8 mouse cellular contexts compared by ENCODE assay signal in genomic region chr4:59360704-59361103, GRCm38 (mm10).
A peak's percentile ranks its signal among the peaks of the same experiment; 100 is the strongest.
DNase-seq lines count a peak whose midpoint lies in the region; ATAC-seq and TF ChIP-seq lines count a peak whose summit lies in the region.

No protein-coding gene starts in this region.

- 5% methylated on average over 15 of the region's 15 CpGs for WGBS in forebrain, embryonic 10.5 days
- 3% methylated on average over 15 of the region's 15 CpGs for whole genome bisulfite sequencing in forebrain, embryonic 15.5 days
- 2% methylated on average over 15 of the region's 15 CpGs for WGBS in cerebellum, adult 2 months
- whole genome bisulfite sequencing in limb, embryonic 12.5 days = 4% methylated on average over 15 of the region's 15 CpGs
- 2% methylated on average over 15 of the region's 15 CpGs for WGBS in midbrain, embryonic 16.5 days
- WGBS in spleen, adult 2 months = 7% methylated on average over 15 of the region's 15 CpGs

- TF ChIP-seq POLR2A in cerebellum, adult 2 months (IDR thresholded peaks at IDR 0.05; ENCODE audit: borderline replicate concordance, insufficient read depth, low read length) = no peak
- no peak for TF ChIP-seq POLR2A in spleen, adult 2 months (IDR thresholded peaks at IDR 0.05; ENCODE audit: low read depth, low read length)

- H3K4me2 ChIP-seq in forebrain, embryonic 15.5 days (replicated peaks) = no peak overlapping the region
- H3K4me2 ChIP-seq in limb, embryonic 12.5 days = peak overlapping the region; percentile 26; the same call in 1 of the 2 replicates
- H3K4me2 ChIP-seq in midbrain, embryonic 16.5 days (ENCODE audit: low read length) = 0 out of 2 replicates have a peak overlapping the region, but pooled peaks have one; percentile 19

- H3K9ac ChIP-seq in forebrain, embryonic 15.5 days (replicated peaks) = no peak overlapping the region
- no peak overlapping the region for H3K9ac ChIP-seq in limb, embryonic 12.5 days (replicated peaks)
- H3K9ac ChIP-seq in midbrain, embryonic 16.5 days (ENCODE audit: low read depth, low read length) = no peak overlapping the region

- peaks cover 12% of the 10 kb centered on the region; the same call in 1 of the 2 replicates for H3K4me1 ChIP-seq in forebrain, embryonic 10.5 days
- 0 out of 2 replicates have a peak, but pooled peaks cover 4% of the 10 kb centered on the region for H3K4me1 ChIP-seq in forebrain, embryonic 15.5 days
- no peaks in the 10 kb centered on the region for H3K4me1 ChIP-seq in cerebellum, adult 2 months (ENCODE audit: control insufficient read depth, insufficient read depth, low read length)
- peaks cover 13% of the 10 kb centered on the region for H3K4me1 ChIP-seq in limb, embryonic 12.5 days (replicated peaks)
- H3K4me1 ChIP-seq in midbrain, embryonic 16.5 days (ENCODE audit: control insufficient read depth, insufficient read depth, low read length) = no peaks in the 10 kb centered on the region
- no peaks in the 10 kb centered on the region for H3K4me1 ChIP-seq in spleen, adult 2 months (ENCODE audit: control insufficient read depth, insufficient read depth, insufficient read length)

- no peaks in the 10 kb centered on the region for H3K36me3 ChIP-seq in forebrain, embryonic 10.5 days (replicated peaks)
- no peaks in the 10 kb centered on the region for H3K36me3 ChIP-seq in forebrain, embryonic 15.5 days
- no peaks in the 10 kb centered on the region for H3K36me3 ChIP-seq in limb, embryonic 12.5 days
- no peaks in the 10 kb centered on the region for H3K36me3 ChIP-seq in midbrain, embryonic 16.5 days (ENCODE audit: control insufficient read depth, insufficient read depth, low read length)
- H3K36me3 ChIP-seq in spleen, adult 2 months (ENCODE audit: control insufficient read depth, insufficient read depth, low read length) = 0 out of 2 replicates have a peak, but pooled peaks cover 1% of the 10 kb centered on the region

- H3K4me3 ChIP-seq in forebrain, embryonic 10.5 days = no peak overlapping the region
- H3K4me3 ChIP-seq in forebrain, embryonic 15.5 days = no peak overlapping the region
- no peak overlapping the region for H3K4me3 ChIP-seq in cerebellum, adult 2 months (replicated peaks; ENCODE audit: insufficient read depth, low read depth, low read length)
- H3K4me3 ChIP-seq in limb, embryonic 12.5 days (replicated peaks) = 0 out of 2 replicates have a peak overlapping the region, but pooled peaks have one; percentile 13
- H3K4me3 ChIP-seq in midbrain, embryonic 16.5 days (ENCODE audit: low read depth, low read length) = no peak overlapping the region
- no peak overlapping the region for H3K4me3 ChIP-seq in spleen, adult 2 months (ENCODE audit: extremely low read depth, insufficient read depth, insufficient read length)

- H3K9me3 ChIP-seq in forebrain, embryonic 10.5 days = no peaks in the 10 kb centered on the region
- H3K9me3 ChIP-seq in forebrain, embryonic 15.5 days = no peaks in the 10 kb centered on the region
- H3K9me3 ChIP-seq in limb, embryonic 12.5 days = no peaks in the 10 kb centered on the region
- no peaks in the 10 kb centered on the region for H3K9me3 ChIP-seq in midbrain, embryonic 16.5 days (replicated peaks; ENCODE audit: control insufficient read depth, low read length, poor library complexity, severe bottlenecking)

- H3K27ac ChIP-seq in forebrain, embryonic 10.5 days = no peak overlapping the region
- H3K27ac ChIP-seq in forebrain, embryonic 15.5 days (replicated peaks) = no peak overlapping the region
- H3K27ac ChIP-seq in cerebellum, adult 2 months (ENCODE audit: insufficient read depth, low read length) = no peak overlapping the region
- H3K27ac ChIP-seq in limb, embryonic 12.5 days = no peak overlapping the region
- no peak overlapping the region for H3K27ac ChIP-seq in midbrain, embryonic 16.5 days (ENCODE audit: low read length)
- H3K27ac ChIP-seq in spleen, adult 2 months (ENCODE audit: insufficient read depth, low read length) = no peak overlapping the region

- ATAC-seq in forebrain, embryonic 15.5 days (replicated peaks) = no peak
- ATAC-seq in limb, embryonic 12.5 days (ENCODE audit: insufficient number of reproducible peaks, insufficient read depth, low FRiP score, low TSS enrichment, low read depth) = no peak
- 0 out of 2 replicates have a peak, but pooled peaks have one; percentile 57 for ATAC-seq in midbrain, embryonic 16.5 days

- no peaks in the 10 kb centered on the region for H3K27me3 ChIP-seq in forebrain, embryonic 10.5 days (ENCODE audit: poor library complexity, severe bottlenecking)
- H3K27me3 ChIP-seq in forebrain, embryonic 15.5 days = no peaks in the 10 kb centered on the region
- no peaks in the 10 kb centered on the region for H3K27me3 ChIP-seq in cerebellum, adult 2 months (ENCODE audit: control insufficient read depth, insufficient read depth, low read length)
- peaks cover 5% of the 10 kb centered on the region; the same call in 1 of the 2 replicates for H3K27me3 ChIP-seq in limb, embryonic 12.5 days
- no peaks in the 10 kb centered on the region for H3K27me3 ChIP-seq in midbrain, embryonic 16.5 days (ENCODE audit: control insufficient read depth, insufficient read depth, low read depth, low read length)
- no peaks in the 10 kb centered on the region for H3K27me3 ChIP-seq in spleen, adult 2 months (ENCODE audit: control insufficient read depth, insufficient read depth, low read length)

- DNase-seq in forebrain, embryonic 10.5 days (ENCODE audit: extremely low spot score, low spot score) = peak; percentile 74
- peak; percentile 57 to 76 for DNase-seq in cerebellum, adult 2 months
- peak; percentile 53 to 92 for DNase-seq in frontal cortex, adult 2 months (ENCODE audit: extremely low spot score in 1 of 2, low spot score in 1 of 2)
- DNase-seq in kidney, adult 11 months = peak; percentile 64
- DNase-seq in spleen, adult 2 months (ENCODE audit: low read depth in 1 of 2, low spot score in 2 of 2) = peak; percentile 38 to 75

- TF ChIP-seq CTCF in cerebellum, adult 2 months (IDR thresholded peaks at IDR 0.05; ENCODE audit: borderline replicate concordance, insufficient read depth, low read depth, low read length) = peak; percentile 87
- peak; percentile 88; the same call in 1 of the 2 replicates for TF ChIP-seq CTCF in spleen, adult 2 months (IDR thresholded peaks at IDR 0.05; ENCODE audit: extremely low read depth, insufficient read depth, insufficient read length, insufficient replicate concordance)
